Mouse (Mus musculus) heart, postnatal 0 days (tissue): ENCODE measurements around the gene Hexim1.

Experiments
- CTCF ChIP-seq: IDR thresholded peaks from 2 replicates; pipeline ENCODE4 v1.5.1; 2016; ENCODE audit warnings: antibody characterized with exemption, control low read depth, low read depth
- EP300 ChIP-seq: IDR thresholded peaks from 2 replicates; pipeline ENCODE4 v1.6.1; 2016; ENCODE audit warnings: antibody characterized with exemption, low read depth

DNA sequence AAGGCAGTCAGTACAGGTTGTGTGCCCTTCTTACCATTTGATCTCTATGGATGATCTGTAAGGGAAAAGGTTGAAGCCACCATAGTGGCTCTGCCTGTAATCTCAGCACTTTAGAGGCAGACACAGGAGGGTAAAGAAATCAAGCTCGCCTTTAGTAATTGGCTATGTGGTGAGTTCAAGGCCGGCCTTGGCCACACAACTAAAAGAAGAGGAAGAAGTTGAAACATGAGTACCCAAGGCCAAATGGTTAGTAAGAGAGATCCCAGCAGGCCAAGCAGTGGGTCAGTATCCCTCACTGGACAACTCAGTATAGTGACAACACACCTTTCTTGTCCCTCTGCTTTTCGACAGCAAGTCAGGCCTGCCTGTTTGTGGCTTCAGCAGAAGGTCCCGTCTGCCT is 33.7 kb downstream of the Hexim1 start:
- TF ChIP-seq CTCF (no peak), EP300 (no peak)
